Mouse (Mus musculus) embryonic fibroblast, embryonic 13.5 days (primary cell): ENCODE results near the gene Srd5a2.

ENCODE experiments used
- CTCF ChIP-seq: IDR thresholded peaks from 2 replicates; pipeline ENCODE4 v1.5.1; 2011; ENCODE audit warnings: mild to moderate bottlenecking, control low read depth, low read length, moderate library complexity, borderline replicate concordance; ENCODE audit not compliant: insufficient read depth
- POLR2A ChIP-seq: IDR thresholded peaks from 2 replicates; pipeline ENCODE4 v1.6.1; 2011; ENCODE audit warnings: low read depth, mild to moderate bottlenecking, control low read depth, low read length, moderate library complexity

DNA sequence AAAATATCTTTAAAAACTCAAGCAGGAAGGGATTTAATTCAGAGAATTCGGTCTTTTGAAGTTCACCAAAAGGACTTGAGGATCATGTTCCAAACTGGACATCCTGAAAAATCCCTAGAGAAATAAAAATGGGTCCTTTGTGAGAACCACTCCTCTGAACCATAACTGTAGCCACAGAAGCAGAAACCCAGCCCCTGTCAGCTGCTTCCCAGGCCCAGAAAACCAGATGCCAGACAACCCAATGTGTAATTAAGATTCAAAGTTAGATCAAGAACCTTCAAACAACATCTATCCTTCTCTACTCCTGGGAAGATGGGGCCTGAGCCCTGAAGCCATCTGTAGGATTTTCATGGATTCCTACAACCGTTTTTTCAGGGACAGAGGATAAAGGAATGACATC is 61.1 kb downstream of the Srd5a2 start:
- TF ChIP-seq CTCF = no peak
- TF ChIP-seq POLR2A = no peak
